Mouse (Mus musculus) urinary bladder, adult 2 months (tissue): Measurements from ENCODE around the gene Fstl4. TPM values are rescaled to one million over a fixed set of nuclear protein-coding genes. Genes with fewer than 3 reads are reported as not detected.

Experiments used
- DNase-seq: peaks from one replicate; pipeline ENCODE4 v3.0.0; 2022; ENCODE audit warnings: low spot score
- polyA plus RNA-seq: library from polyadenylated mRNA; depleted of rRNA; stranded (reverse); fragments of >200 nt; gene quantifications from 2 replicates; pipeline ENCODE4 v1.2.3, GENCODE M21; 2012

Gene Fstl4
- polyA plus RNA-seq, 1 experiment, result 0.50 TPM

DNA sequence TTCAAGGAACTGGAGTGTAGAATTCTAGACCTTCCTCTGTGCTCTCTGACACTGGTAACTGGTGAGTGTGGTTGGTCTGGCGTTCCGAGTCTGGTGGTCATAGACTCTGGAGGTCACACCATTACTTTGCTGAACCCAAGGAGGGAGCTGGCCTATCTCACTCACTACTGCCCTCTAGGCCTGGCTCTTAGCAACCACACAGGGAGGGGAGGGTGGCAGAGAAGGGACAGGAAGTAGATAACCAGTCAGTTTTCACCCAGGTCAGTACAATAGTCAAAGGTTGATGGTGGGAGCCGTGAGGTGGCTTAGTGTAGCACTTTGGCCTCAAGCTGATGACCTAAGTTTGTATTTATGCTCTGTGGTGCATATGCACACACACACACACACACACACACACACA is 255.1 kb downstream of the Fstl4 start:
- DNase-seq, result no peak

DNA sequence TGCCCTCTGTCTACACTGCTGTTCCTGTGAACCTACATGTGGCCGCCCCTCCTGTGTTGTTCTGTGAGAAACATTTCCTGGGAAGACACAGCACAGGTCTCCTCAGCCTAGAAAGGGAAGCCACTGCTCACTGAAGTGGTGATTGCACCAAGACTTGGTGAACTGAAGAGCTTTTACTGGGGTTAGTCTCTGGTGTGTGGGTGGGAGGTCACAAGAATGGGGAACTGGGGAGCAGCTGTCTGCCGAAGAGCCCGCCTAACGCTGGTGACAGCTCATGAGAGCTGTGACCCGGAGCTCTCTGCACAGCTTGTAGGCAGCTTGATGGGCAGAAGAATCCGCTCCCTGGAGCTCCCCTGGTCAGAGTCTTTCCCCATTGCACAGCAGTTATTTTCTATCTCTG is 260.0 kb downstream of the Fstl4 start:
- DNase-seq, result no peak

DNA sequence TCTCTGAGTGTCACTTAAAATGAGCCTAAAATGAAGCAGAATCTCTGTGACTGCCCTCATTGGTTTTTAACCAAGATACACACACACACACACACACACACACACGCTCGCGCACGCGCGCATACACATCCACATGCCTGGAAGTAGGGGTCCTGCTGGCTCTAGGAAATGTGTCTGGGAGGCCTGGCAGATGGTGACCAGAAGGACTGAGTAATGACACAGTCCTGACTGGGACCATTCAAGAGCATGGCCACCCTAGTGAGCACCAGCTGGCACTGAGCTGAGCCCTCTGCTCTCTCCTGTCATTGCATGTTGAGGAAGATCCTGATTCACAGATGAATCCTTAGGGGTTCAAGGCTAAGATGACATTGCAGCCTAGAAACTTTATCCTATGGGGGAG is 261.3 kb downstream of the Fstl4 start:
- no peak for DNase-seq

DNA sequence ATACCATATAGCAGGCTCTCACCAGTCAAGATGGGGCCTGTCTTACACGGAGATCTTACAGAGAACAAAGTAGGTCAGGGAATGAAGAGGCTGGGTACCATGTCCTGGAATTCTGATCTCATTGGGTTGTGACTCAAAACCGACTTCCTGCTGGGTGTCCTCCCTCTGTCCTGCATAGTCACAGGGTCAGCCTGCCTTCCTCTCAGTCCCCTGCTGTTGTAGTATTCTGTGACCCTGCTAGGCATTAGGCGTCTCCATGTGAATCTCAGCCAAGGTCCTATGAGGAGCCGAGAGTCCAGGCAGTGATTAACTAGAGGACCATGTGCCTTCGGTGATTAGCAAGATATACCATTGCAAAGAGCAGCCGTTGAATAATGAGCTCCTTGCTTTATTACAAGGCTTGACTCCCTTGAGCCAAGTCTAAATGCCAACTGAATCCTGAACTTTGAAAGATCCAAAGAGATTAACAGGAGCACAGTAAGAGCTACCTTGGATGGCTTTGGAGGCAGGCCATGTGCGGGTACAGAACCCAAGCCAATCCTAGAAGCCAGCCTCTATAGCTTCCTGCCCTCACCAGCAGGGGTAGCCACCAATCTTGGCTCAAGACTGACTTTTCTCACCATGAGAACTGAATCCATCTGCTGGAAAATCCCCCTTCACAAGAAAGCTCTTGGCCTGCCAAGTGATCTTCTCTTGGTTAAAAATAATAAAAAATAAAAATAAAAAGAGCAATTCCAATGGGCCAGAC is 264.2 kb downstream of the Fstl4 start:
- no peak for DNase-seq

DNA sequence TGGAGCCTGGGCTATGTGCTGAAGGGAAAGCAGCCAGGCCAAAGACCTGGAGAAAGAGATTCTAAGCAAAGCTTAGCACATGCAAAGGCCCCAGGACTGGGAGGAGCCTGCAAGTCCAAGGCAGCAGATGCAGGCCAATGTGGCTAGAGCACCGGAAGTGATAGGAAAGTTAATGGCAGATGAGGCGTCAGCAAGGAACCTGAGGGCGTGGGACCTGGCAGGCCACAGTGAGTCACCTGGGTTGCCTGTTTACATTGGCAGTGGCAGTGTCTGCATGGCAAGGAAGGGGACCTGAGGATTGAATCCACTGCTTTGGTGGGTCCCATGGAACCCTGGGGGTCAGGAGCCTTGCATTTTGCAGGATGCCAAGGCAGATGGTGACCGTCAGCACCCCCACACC is 267.3 kb downstream of the Fstl4 start:
- DNase-seq, result no peak

DNA sequence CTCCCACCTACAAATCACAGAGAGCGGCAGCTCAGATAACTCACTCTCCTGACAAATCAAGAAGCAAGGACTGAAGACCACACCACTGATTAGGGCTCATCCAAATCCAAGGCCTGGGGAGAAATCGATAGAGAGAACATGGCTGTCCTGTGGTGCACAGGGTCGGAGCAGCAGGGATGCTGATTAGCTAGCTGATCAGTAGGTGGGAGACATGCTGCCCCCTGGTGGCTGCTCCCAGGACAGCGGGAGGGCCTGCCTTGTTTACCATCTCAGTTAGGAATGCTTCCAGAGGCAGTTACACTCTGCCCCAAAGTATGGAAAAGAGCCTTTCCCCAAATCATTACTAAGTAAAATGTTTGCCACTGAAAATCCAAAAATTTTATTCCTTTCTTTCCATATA is 267.9 kb downstream of the Fstl4 start:
- DNase-seq, result peak; percentile 59

DNA sequence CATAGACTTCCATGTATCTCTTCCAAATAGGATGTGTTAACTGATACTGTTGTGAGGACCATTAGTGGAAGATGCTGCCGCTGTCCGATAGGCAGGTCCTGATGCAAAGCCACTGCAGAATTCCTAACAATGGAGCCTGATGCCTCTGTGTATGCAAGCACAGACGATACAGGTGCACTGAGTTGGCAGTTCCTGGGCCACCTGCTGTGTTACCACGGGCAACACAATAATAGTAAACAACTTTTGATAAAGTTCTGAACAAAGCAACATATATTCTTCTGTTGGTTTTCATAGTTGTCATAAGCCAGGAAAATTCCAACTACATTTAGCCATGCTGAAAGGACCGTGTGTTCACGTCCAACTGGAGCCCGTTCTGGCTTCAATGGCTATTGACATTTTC is 271.0 kb downstream of the Fstl4 start:
- no peak for DNase-seq

DNA sequence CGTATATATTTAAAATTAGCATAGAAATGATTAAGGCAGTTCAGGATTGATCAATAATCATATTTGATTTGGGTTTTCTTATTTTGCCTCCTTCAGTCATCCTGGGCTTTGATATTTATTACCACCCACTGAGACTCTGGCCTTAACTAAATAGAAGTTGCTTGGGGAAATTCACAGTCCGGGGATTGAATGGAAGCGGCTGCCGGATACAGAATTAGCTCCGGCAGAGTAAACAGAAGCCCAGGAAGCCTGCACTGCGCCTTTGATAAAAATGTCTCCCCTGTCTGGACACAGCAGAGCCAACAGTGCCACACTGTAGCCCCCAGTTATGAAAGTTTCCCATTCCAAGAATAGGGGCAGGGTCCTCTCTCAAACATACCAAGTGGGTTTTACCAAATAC is 282.4 kb downstream of the Fstl4 start:
- no peak for DNase-seq

DNA sequence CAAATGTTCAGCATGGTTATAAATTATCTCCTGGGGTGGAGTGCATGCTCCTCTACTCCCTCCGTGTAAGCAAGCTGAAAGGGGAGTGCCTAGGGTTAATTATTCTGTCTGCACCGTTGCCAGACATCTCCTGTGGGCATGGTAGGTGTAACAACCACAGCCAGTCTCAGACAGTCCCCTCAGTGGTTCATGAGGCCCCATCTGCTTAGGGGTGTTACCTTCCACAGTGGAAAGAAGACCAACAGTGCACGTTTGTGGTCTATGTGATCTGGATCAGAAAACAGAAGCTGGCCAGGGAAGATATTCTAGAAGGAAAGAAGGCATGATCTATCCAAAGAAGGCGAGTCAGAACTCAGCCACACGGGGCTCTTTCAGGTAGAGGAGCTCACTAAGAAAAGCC is 289.7 kb downstream of the Fstl4 start:
- no peak for DNase-seq

DNA sequence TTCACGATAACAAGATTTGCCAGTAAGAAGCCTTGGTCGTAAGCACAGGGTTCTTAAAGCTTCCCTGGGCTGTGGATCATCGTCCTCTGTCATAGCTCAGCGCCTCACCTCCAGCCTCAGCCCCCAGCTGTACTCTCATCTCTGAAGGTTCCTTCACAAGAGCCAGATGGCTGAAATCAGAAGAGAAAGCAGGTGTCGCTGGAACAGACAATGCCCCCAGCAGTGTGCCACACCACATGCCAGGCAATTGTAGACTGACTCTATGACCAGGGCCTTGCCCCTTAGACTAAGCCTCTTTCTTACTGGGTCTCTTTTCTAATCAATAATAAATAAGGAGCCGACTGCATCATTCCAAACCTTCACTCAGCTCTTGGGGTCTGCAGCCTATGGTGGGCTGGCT is 291.5 kb downstream of the Fstl4 start:
- no peak for DNase-seq

DNA sequence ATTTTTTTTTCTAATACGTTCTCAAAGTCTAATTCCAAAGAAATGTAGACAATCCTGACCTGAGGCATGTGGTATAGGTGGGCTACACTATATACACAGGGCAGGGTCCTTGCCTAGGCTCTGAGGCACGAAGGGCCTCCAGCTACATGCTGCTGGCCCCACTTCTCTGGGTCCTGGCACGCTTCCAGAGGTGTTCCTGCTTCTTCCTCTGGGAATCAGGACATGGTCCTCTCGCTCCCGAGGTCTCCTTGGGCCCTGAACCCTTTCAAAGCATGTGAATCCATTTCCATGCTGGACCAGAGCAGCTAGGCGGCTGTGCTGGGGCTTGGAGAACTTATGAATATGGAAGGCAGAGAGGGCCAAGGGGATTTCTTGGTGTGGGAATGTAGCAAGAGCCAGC is 292.3 kb downstream of the Fstl4 start:
- DNase-seq, result no peak

DNA sequence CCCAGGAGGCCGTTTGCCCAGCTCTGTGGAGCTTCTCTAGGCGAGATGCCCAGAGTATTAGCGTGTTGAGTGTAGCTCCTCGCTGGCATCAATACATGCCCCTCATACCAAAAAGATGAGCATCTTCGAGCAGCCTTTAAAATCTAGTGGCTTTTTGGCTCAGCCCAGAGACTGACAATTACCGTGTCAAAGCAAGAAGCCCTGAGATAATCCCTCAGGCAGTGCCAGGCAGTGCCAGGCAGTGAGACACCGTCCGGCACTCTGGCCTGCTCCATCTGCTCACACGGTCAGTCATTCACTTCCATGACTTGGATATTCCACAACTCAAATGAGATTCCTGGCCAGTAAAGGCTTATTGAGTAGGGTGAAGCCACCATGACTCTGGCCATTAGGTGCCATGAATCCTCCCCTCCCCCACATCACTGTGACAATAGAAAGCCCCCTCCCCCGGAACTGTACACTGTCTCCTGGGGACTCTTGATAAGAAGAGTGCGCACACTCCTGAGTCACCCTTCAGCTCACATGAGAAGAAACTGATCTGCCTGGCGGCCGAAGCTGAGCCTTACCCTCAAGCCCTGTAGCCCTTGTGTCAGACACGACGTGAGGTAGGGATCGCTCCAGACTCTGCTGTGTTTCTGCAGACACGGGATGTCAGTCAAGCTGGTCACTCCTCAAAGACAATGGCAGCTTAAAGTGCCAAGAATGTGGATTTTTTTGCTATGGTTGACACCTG is 293.6 kb downstream of the Fstl4 start:
- DNase-seq, result no peak

DNA sequence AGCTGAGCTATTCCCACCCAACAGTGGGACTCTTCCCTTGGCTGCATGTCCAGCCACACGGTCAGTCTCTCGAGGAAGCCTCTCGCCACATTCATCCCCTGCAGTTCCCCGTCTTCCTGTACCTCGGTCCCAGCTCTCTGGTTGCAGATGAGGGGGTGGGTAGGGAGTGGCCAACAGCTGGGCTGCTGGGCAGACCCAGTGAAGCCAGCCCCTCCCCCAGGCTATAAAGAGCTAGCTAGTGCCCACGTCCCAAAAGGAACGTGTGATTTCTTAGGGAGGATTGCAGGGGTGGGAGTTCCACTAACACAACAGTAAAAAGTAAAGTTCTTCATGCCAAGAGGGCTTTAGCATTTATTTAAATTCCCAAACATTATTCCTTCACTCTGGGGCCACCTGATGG is 294.1 kb downstream of the Fstl4 start:
- DNase-seq, result no peak

DNA sequence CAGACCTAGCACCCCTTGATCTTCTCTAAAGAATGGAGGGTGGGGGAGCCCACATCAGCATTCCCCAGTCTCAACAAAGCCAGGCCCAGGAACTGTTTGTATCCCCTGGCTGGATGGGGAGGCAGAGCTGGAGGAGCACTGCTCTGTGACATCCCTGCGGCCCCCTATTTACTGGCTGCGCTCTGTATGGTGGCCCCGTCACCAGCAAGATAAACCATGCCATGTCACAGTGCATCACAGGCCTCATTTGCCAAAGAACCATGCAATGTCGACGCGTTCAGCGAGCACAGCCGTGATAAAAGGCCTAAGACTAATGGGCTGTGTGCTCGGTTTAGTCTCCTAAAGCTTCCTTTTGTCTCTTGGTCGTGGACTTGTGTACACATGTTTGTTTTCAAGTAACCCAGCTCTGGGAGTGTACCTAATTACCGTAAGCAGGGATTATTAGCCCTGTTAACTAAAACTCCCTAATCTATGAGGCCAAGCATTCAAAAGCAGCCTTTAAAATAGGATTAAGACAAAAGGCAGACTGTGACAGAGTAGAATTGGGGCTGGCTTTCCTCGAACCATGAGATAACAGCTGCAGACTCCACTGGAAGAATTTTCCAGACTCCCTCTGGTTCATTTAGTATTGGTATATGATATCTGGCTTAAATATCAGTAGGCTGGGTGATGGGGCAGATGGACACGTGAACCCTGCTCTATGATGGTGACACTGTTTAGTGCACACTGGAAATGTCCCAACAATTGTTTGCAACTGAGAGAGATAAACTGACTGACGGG is 303.5 kb downstream of the Fstl4 start:
- DNase-seq, result no peak

DNA sequence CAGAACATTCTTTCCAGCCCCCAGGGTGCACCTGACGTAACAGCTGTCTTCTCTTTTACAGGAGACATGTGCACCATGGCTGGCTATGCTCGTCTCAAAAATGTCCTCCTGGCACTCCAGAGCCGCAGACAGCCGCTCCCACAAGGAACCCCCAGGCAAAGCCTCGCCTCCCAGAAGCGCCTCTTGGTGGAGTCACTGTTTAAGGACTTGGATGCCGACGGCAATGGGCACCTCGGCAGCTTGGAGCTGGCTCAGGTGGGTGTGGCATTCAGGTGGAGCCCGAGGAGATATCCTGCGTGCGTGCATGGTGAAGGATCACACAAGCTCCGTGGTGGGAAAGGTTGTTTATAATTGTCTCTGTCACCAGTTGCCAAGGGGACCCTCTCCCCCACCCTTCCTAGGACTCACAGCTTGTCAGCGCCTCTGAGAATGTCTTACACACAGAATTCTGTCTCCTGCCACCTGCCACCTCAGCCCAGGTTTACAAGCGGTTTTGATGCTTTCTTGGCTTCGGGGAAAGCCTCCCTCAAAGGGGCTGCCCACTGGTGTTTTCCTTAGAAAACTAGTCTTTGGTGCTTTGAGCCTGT is 304.1 kb downstream of the Fstl4 start:
- DNase-seq, result no peak

DNA sequence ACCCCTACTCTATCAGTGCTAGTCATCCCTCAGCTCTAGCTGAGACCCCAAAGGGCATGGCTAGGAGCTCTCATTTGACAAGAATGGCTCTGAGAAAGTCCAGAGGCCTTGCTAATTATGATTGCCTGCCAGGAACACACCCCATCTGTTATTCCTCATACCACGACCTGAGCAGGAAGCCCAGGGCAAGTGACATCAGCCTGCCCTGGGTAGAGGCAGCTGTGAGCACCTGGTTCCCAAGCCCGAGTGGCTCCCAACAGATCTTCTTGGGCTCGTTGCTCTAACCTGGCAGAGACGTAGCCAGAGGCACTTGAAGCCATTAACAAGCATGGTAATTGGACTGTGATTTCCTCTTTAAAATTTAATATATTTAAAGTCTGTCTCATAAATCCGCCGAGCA is 305.3 kb downstream of the Fstl4 start:
- no peak for DNase-seq

DNA sequence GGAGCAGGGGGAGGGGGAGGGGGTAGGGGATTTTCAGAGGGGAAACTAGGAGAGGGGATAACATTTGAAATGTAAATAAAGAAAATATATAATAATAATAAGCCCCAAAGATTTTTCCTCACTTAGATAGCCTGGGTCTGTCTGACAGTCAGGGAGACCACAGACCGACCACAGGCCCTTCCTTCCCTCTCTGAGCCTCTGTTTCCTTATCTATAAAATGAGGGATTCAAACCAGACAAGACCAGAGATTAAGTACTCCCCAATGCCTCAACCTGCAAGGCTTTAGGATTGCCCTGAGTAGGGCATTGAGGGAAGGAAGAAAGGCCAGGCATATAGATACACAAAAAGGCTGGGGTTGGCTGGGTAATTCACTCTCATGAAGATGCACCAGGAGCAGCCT is 307.2 kb downstream of the Fstl4 start:
- no peak for DNase-seq

DNA sequence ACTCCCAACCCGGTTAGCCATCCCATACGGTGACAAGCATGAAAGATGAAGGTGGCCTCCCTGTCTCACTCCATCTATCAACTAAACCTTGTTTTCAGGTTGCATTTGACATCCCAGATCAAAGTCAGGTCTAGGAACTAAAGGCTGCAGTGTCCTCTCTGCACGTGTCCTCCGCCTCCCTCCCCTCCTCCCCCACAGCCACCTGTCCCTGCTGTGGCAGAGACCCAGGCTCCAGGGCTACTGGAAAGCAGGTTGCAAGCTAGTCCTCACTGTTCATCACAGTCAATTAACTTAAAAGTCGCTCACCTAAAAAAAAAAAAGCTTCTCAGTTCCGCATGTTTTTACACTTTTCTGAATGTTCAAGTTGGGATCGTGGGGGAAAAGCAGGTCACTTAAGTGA is 313.2 kb downstream of the Fstl4 start:
- no peak for DNase-seq

DNA sequence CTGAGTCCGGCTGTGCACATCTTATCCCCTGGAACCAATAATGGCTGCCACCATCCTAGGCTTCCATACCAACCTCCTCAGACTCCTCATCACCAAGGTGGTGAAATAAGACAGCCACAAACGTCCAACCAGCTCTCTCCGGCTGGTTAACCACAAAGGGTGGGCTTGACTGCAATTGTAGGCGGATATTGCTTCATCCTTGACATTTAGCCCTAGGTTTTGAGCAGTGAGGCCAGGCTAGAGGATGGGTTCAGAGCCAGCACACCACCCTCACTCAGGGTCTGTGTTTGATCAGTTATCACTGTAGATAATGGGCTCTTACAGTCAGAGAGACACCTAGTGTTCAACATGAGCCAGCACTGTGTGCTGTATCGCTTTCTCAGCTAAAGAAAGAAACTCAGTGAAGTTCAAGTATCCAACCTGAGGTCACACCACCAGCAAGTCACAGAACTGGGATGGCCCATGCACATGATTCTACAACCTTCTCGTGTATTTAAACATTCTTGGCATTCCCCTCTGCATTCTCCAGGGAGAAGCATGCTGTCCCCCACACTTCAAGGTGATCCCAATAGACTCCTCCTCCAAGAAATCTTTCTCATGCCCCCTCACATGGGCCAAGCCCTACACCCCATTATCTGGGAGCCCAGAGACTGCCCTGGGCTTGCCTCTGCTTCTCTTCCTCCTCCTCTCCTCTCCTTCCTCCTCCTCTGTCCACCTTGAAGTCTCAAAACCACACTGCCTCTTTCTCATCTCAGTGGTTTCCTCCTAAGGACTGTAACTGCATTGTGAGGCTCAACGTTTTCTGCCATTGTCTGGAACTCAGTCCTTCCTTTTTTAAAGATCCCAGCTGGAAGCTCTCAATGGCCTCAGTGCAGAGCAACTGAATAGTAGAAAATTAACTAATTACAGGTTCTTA is 314.2 kb downstream of the Fstl4 start:
- DNase-seq, result no peak

DNA sequence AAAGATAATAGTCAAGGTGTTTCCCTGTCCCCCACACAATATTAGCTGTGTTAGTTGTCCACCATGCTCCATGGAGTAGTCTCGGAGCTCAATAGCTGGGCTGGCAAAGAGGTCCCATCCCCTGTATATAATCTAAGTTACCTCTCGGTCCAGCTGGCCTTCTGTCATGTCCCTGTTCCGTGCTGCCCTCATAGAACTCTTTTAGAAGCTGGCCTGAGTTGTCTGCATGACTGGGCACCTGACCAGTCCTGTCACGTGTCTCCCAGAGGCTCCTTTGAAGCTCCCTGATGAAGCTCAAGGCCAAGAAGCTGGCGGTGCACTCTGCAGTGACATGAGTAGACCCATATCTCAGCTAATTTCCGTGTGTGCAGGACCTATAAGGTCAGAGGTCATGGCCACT is 316.9 kb downstream of the Fstl4 start:
- DNase-seq, result no peak

DNA sequence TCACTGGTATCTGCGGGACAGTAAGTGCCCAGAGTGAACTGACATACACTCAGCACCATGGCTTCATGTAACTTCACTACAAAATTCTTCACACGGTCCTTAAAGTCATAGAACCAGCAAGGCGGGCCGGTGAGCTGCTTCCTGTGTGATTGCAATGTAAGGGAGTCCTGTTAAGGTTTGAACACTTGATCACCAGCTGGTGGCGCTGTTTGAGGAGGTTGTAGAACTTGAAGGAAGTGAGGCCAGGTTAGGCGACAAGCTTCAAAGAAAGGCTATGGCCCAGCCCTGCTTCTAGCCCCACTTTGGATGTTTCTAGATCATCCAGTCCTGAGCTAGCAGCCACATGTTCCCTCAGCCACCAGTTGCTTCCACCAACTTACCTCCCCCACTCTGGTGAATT is 320.9 kb downstream of the Fstl4 start:
- DNase-seq, result no peak
